ENCODE assay signal across 29 mouse cellular contexts in the genomic region with DNA sequence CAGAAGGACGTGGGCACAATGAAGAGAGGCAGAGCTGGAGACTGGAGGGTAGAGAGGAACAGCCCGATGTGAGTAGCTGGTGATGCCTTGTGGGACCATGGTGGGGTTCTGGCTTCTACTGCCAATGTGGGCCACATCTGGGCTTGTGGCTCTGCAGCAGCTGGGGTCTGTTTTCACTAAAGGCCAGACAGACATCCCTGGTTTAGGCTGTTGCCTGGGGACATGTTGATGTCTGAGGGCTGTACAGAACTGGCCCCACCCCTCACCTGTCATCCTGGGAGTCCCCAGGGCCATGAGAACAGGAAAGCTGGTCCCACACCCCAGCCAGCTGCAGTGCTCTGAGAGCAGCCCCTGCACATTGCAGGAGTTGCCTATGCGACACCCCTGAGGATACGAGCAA. TPM values are rescaled to one million over a fixed set of nuclear protein-coding genes. Genes with fewer than 3 reads are reported as not detected.
DNase-seq lines count a peak whose midpoint lies in the region; ATAC-seq lines count a peak whose summit lies in the region.
"Had no signal": no experiment of that assay in that cellular context is flagged by ENCODE, and none has a peak within 500 bp of the region (broad histone marks: within the 10 kb centered on the region; RNA-seq: fewer than 3 reads in every experiment).

No protein-coding gene starts in this region.

- H3K9ac ChIP-seq in hindbrain, embryonic 12.5 days, result no peak overlapping the region
- H3K9ac ChIP-seq in hindbrain, embryonic 14.5 days, result no peak overlapping the region
- no peak overlapping the region for H3K9ac ChIP-seq in liver, embryonic 12.5 days
- no peak overlapping the region for H3K9ac ChIP-seq in liver, embryonic 13.5 days
- H3K9ac ChIP-seq: hindbrain, embryonic 15.5 days; intestine, embryonic 15.5 days; midbrain, embryonic 12.5 days had no signal

- H3K4me3 ChIP-seq in hindbrain, embryonic 12.5 days, result no peak overlapping the region
- H3K4me3 ChIP-seq in hindbrain, embryonic 14.5 days (replicated peaks; ENCODE audit: low read length), result no peak overlapping the region
- H3K4me3 ChIP-seq in liver, embryonic 12.5 days, result no peak overlapping the region
- no peak overlapping the region for H3K4me3 ChIP-seq in embryonic facial prominence, embryonic 10.5 days
- H3K4me3 ChIP-seq in liver, embryonic 13.5 days (replicated peaks), result no peak overlapping the region
- H3K4me3 ChIP-seq: forebrain, embryonic 10.5 days; hindbrain, embryonic 15.5 days; intestine, embryonic 15.5 days; midbrain, embryonic 12.5 days had no signal

- H3K9me3 ChIP-seq in hindbrain, embryonic 12.5 days (replicated peaks), result no peaks in the 10 kb centered on the region
- H3K9me3 ChIP-seq in hindbrain, embryonic 14.5 days (ENCODE audit: control insufficient read depth, low read length), result no peaks in the 10 kb centered on the region
- H3K9me3 ChIP-seq in liver, embryonic 12.5 days (replicated peaks), result no peaks in the 10 kb centered on the region
- no peaks in the 10 kb centered on the region for H3K9me3 ChIP-seq in embryonic facial prominence, embryonic 10.5 days
- H3K9me3 ChIP-seq in liver, embryonic 13.5 days (replicated peaks), result peaks cover 3% of the 10 kb centered on the region; the same call in 1 of the 2 replicates
- H3K9me3 ChIP-seq: hindbrain, embryonic 15.5 days; intestine, embryonic 15.5 days; midbrain, embryonic 12.5 days had no signal

- no peak for DNase-seq in hindbrain, embryonic 14.5 days (ENCODE audit: low spot score)
- no peak for DNase-seq in liver
- DNase-seq in embryonic facial prominence, embryonic 10.5 days (ENCODE audit: low spot score), result no peak
- DNase-seq in liver, embryonic 13.5 days, result no peak
- no peak for DNase-seq in gastrocnemius, postnatal 25 days
- DNase-seq: cerebellum, adult 11 months; cerebellum, adult 9-11 months; right cerebral cortex, adult 18-20 months; thymus, adult 18-20 months had no signal

- no peak overlapping the region for H3K4me2 ChIP-seq in hindbrain, embryonic 12.5 days (replicated peaks)
- H3K4me2 ChIP-seq in hindbrain, embryonic 14.5 days (replicated peaks), result no peak overlapping the region
- no peak overlapping the region for H3K4me2 ChIP-seq in liver, embryonic 12.5 days
- H3K4me2 ChIP-seq in liver, embryonic 13.5 days, result no peak overlapping the region
- H3K4me2 ChIP-seq: hindbrain, embryonic 15.5 days; intestine, embryonic 15.5 days; midbrain, embryonic 12.5 days had no signal

- ATAC-seq in hindbrain, embryonic 12.5 days (ENCODE audit: low FRiP score), result 0 out of 2 replicates have a peak, but pooled peaks have one; percentile 5
- no peak for ATAC-seq in hindbrain, embryonic 14.5 days (ENCODE audit: low FRiP score)
- 0 out of 2 replicates have a peak, but pooled peaks have one; percentile 3 for ATAC-seq in liver, embryonic 12.5 days
- ATAC-seq in liver, embryonic 13.5 days (ENCODE audit: low read depth), result peak; percentile 30; the same call in 1 of the 2 replicates
- ATAC-seq: intestine, embryonic 15.5 days; lung, postnatal 0 days; Patski had no signal

- H3K27ac ChIP-seq in hindbrain, embryonic 12.5 days, result no peak overlapping the region
- no peak overlapping the region for H3K27ac ChIP-seq in hindbrain, embryonic 14.5 days
- H3K27ac ChIP-seq in liver, embryonic 12.5 days, result no peak overlapping the region
- H3K27ac ChIP-seq in embryonic facial prominence, embryonic 10.5 days (replicated peaks), result 0 out of 2 replicates have a peak overlapping the region, but pooled peaks have one; percentile 7
- H3K27ac ChIP-seq in liver, embryonic 13.5 days, result no peak overlapping the region
- H3K27ac ChIP-seq: forebrain, embryonic 10.5 days; hindbrain, embryonic 15.5 days; intestine, embryonic 15.5 days; midbrain, embryonic 12.5 days had no signal

- 72% methylated on average over 4 of the region's 4 CpGs for WGBS in hindbrain, embryonic 12.5 days
- WGBS in hindbrain, embryonic 14.5 days, result 74% methylated on average over 4 of the region's 4 CpGs
- WGBS in liver, embryonic 12.5 days (ENCODE audit: insufficient replicate concordance), result 80% methylated on average over 4 of the region's 4 CpGs
- WGBS in embryonic facial prominence, embryonic 10.5 days, result 77% methylated on average over 4 of the region's 4 CpGs
- 81% methylated on average over 4 of the region's 4 CpGs for WGBS in liver, embryonic 13.5 days (ENCODE audit: insufficient replicate concordance)

- no peaks in the 10 kb centered on the region for H3K4me1 ChIP-seq in hindbrain, embryonic 12.5 days
- H3K4me1 ChIP-seq in hindbrain, embryonic 14.5 days (replicated peaks; ENCODE audit: control insufficient read depth, insufficient read depth, low read length), result no peaks in the 10 kb centered on the region
- H3K4me1 ChIP-seq in liver, embryonic 12.5 days, result no peaks in the 10 kb centered on the region; the same call in 1 of the 2 replicates
- H3K4me1 ChIP-seq in embryonic facial prominence, embryonic 10.5 days, result peaks cover 5% of the 10 kb centered on the region; the same call in 1 of the 2 replicates
- H3K4me1 ChIP-seq in liver, embryonic 13.5 days (replicated peaks), result no peaks in the 10 kb centered on the region
- H3K4me1 ChIP-seq: intestine, embryonic 15.5 days; midbrain, embryonic 12.5 days had no signal

- H3K27me3 ChIP-seq in hindbrain, embryonic 12.5 days, result no peaks in the 10 kb centered on the region
- no peaks in the 10 kb centered on the region for H3K27me3 ChIP-seq in hindbrain, embryonic 14.5 days (ENCODE audit: control insufficient read depth, insufficient read depth, low read length)
- H3K27me3 ChIP-seq in liver, embryonic 12.5 days (replicated peaks), result no peaks in the 10 kb centered on the region
- no peaks in the 10 kb centered on the region for H3K27me3 ChIP-seq in embryonic facial prominence, embryonic 10.5 days (replicated peaks; ENCODE audit: low read depth, poor library complexity, severe bottlenecking)
- no peaks in the 10 kb centered on the region for H3K27me3 ChIP-seq in liver, embryonic 13.5 days
- H3K27me3 ChIP-seq: CH12.LX; hindbrain, embryonic 15.5 days; intestine, embryonic 15.5 days; Patski had no signal

- H3K36me3 ChIP-seq in hindbrain, embryonic 12.5 days, result no peaks in the 10 kb centered on the region
- no peaks in the 10 kb centered on the region for H3K36me3 ChIP-seq in hindbrain, embryonic 14.5 days (replicated peaks; ENCODE audit: control insufficient read depth, insufficient read depth)
- peaks cover 97% of the 10 kb centered on the region for H3K36me3 ChIP-seq in liver, embryonic 12.5 days
- H3K36me3 ChIP-seq in embryonic facial prominence, embryonic 10.5 days (replicated peaks), result no peaks in the 10 kb centered on the region
- peaks cover 95% of the 10 kb centered on the region for H3K36me3 ChIP-seq in liver, embryonic 13.5 days
- H3K36me3 ChIP-seq: forebrain, embryonic 10.5 days; hindbrain, embryonic 15.5 days; midbrain, embryonic 12.5 days had no signal

RNA-seq across cellular contexts. Expression of gene Gprc5d, which starts 31.1 kb away (rescaled TPM):
- polyA plus RNA-seq in hindbrain, embryonic 12.5 days (2016; fragmentation: Nextera tagmentation; extraction: Ambion mirVana), result not detected in 2 replicates
- polyA plus RNA-seq in hindbrain, embryonic 14.5 days (2014; fragmentation: Nextera tagmentation; extraction: Ambion mirVana), result not detected in 2 replicates
- polyA plus RNA-seq in liver, embryonic 12.5 days (2016; fragmentation: Nextera tagmentation; extraction: Ambion mirVana), result 0.10 TPM in 1 of 2 replicates, not detected in the other
- not detected in 2 replicates for polyA plus RNA-seq in embryonic facial prominence, embryonic 10.5 days (2016; fragmentation: Nextera tagmentation; extraction: Ambion mirVana)
- polyA plus RNA-seq in liver, embryonic 13.5 days (2015; fragmentation: Nextera tagmentation; extraction: Ambion mirVana), result 0.15 TPM in 1 of 2 replicates, not detected in the other
- not detected for total RNA-seq in gastrocnemius, postnatal 25 days (2021)
- total RNA-seq: adrenal gland, adult 18-20 months; adrenal gland, postnatal 36 days; CH12.LX; common myeloid progenitor, adult 5-6 weeks; G1E; gastrocnemius, adult 8-10 months; granulocyte monocyte progenitor cell, adult 5-6 weeks; heart, postnatal 25 days; left cerebral cortex, postnatal 14 days had no signal
- polyA plus RNA-seq: forebrain, embryonic 10.5 days; G1E; heart, embryonic 14.5 days; hindbrain, embryonic 15.5 days; intestine, embryonic 15.5 days; lung, postnatal 0 days; neural tube, embryonic 14.5 days; Patski; small intestine, adult 2 months had no signal

RNA-seq across cellular contexts. Expression of gene Fam234b, which starts 48.6 kb away (rescaled TPM):
- 47.6 and 51.1 TPM in 2 replicates for polyA plus RNA-seq in hindbrain, embryonic 12.5 days (2016; fragmentation: Nextera tagmentation; extraction: Ambion mirVana)
- polyA plus RNA-seq in hindbrain, embryonic 14.5 days (2014; fragmentation: Nextera tagmentation; extraction: Ambion mirVana), result 117 and 126 TPM in 2 replicates
- 36.3 and 37.5 TPM in 2 replicates for polyA plus RNA-seq in liver, embryonic 12.5 days (2016; fragmentation: Nextera tagmentation; extraction: Ambion mirVana)
- 18.4 and 20.1 TPM in 2 replicates for polyA plus RNA-seq in embryonic facial prominence, embryonic 10.5 days (2016; fragmentation: Nextera tagmentation; extraction: Ambion mirVana)
- polyA plus RNA-seq in liver, embryonic 13.5 days (2015; fragmentation: Nextera tagmentation; extraction: Ambion mirVana), result 30.1 and 43.5 TPM in 2 replicates
- 1 to 10 TPM; 3.4 to 3.9 TPM for total RNA-seq in gastrocnemius, postnatal 25 days (2021)

RNA-seq across cellular contexts. Expression of gene Hebp1, which starts 48.6 kb away (rescaled TPM):
- 4.0 and 6.2 TPM in 2 replicates for polyA plus RNA-seq in hindbrain, embryonic 12.5 days (2016; fragmentation: Nextera tagmentation; extraction: Ambion mirVana)
- polyA plus RNA-seq in hindbrain, embryonic 14.5 days (2014; fragmentation: Nextera tagmentation; extraction: Ambion mirVana), result 3.1 and 3.3 TPM in 2 replicates
- polyA plus RNA-seq in liver, embryonic 12.5 days (2016; fragmentation: Nextera tagmentation; extraction: Ambion mirVana), result 116 and 120 TPM in 2 replicates
- polyA plus RNA-seq in embryonic facial prominence, embryonic 10.5 days (2016; fragmentation: Nextera tagmentation; extraction: Ambion mirVana), result 4.1 and 5.2 TPM in 2 replicates
- 129 and 141 TPM in 2 replicates for polyA plus RNA-seq in liver, embryonic 13.5 days (2015; fragmentation: Nextera tagmentation; extraction: Ambion mirVana)
- total RNA-seq in gastrocnemius, postnatal 25 days (2021), result 10 to 100 TPM in 1 of 2 experiments, 1 to 10 TPM in 1; 4.8 to 10.2 TPM
- total RNA-seq: CH12.LX had no signal

Comparison
In these comparisons a context has a peak if more than half of its experiments do, and no peak if none do; other contexts are left out.
1. RNA of gene Hebp1, which starts 48.6 kb away (polyA plus RNA-seq): 129 to 141 TPM in liver, embryonic 13.5 days and 116 to 120 TPM in liver, embryonic 12.5 days; 4.0 to 6.2 TPM in hindbrain, embryonic 12.5 days, 4.1 to 5.2 TPM in embryonic facial prominence, embryonic 10.5 days and 3.1 to 3.3 TPM in hindbrain, embryonic 14.5 days; every median in the first group is over 10 times any median in the second.